In the genomic region with DNA sequence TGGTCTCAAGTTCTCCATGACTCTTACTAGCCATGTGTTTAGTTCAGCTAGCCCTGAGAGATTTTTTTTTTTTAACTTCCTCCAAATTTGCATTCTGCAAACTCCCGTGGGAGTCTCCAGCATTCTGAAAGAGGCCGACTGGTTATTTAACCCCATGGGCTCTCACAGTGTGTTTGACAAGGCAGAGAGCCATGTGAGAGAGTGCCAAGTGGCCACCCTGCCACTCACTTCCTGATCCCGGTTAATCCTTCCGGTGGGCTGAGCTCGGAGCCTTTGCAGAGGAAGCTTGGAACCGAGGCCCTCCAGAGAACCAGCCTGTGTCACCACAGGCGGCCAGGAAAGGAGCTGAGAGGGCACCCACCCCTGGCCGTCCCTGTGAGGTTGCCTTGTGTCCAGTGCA, we compare ENCODE assay signal across 16 mouse cellular contexts. TPM values are rescaled to one million over a fixed set of nuclear protein-coding genes. Genes with fewer than 3 reads are reported as not detected.
DNase-seq lines count a peak whose midpoint lies in the region; ATAC-seq and TF ChIP-seq lines count a peak whose summit lies in the region.
"Had no signal": no experiment of that assay in that cellular context is flagged by ENCODE, and none has a peak within 500 bp of the region (broad histone marks: within the 10 kb centered on the region; RNA-seq: fewer than 3 reads in every experiment).

No protein-coding gene starts in this region.

- no peaks in the 10 kb centered on the region for H3K36me3 ChIP-seq in forebrain, postnatal 0 days (ENCODE audit: insufficient read depth)
- H3K36me3 ChIP-seq in midbrain, embryonic 15.5 days (replicated peaks), result no peaks in the 10 kb centered on the region
- H3K36me3 ChIP-seq: embryonic facial prominence, embryonic 15.5 days; limb, embryonic 13.5 days had no signal

- peak; percentile 93 for DNase-seq in heart, adult 11 months
- DNase-seq in heart, adult 8-10 months (ENCODE audit: low spot score), result no peak
- peak; percentile 10 to 15 for DNase-seq in lung, adult 18-20 months
- DNase-seq in lung, adult 2 months, result no peak
- DNase-seq in forebrain, postnatal 0 days, result no peak
- no peak for DNase-seq in ovary, adult 18-20 months (ENCODE audit: low spot score)
- DNase-seq in layer of hippocampus, adult 11-12 months (ENCODE audit: low spot score), result no peak
- DNase-seq: gastrocnemius, adult 2 months; layer of hippocampus, adult 9-11 months had no signal

- H3K9me3 ChIP-seq in forebrain, postnatal 0 days (ENCODE audit: low read length), result no peaks in the 10 kb centered on the region
- no peaks in the 10 kb centered on the region for H3K9me3 ChIP-seq in midbrain, embryonic 15.5 days
- H3K9me3 ChIP-seq: embryonic facial prominence, embryonic 15.5 days; limb, embryonic 13.5 days had no signal

- H3K27me3 ChIP-seq in forebrain, postnatal 0 days (ENCODE audit: insufficient read depth, low read length), result no peaks in the 10 kb centered on the region
- H3K27me3 ChIP-seq in midbrain, embryonic 15.5 days (replicated peaks), result no peaks in the 10 kb centered on the region

- no peak overlapping the region for H3K4me2 ChIP-seq in forebrain, postnatal 0 days (ENCODE audit: low read depth)
- no peak overlapping the region for H3K4me2 ChIP-seq in midbrain, embryonic 15.5 days
- H3K4me2 ChIP-seq: embryonic facial prominence, embryonic 15.5 days; limb, embryonic 13.5 days had no signal

- no peaks in the 10 kb centered on the region for H3K4me1 ChIP-seq in lung, adult 2 months (ENCODE audit: control insufficient read depth, insufficient read depth, low read length)
- peaks cover 76% of the 10 kb centered on the region for H3K4me1 ChIP-seq in forebrain, postnatal 0 days (ENCODE audit: insufficient read depth)
- peaks cover 92% of the 10 kb centered on the region for H3K4me1 ChIP-seq in midbrain, embryonic 15.5 days

- H3K4me3 ChIP-seq in lung, adult 2 months (replicated peaks; ENCODE audit: extremely low read depth, low read depth, low read length), result no peak overlapping the region
- no peak overlapping the region for H3K4me3 ChIP-seq in forebrain, postnatal 0 days (ENCODE audit: low read depth, low read length)
- H3K4me3 ChIP-seq in midbrain, embryonic 15.5 days, result no peak overlapping the region
- H3K4me3 ChIP-seq: embryonic facial prominence, embryonic 15.5 days; gastrocnemius, adult 2 months; limb, embryonic 13.5 days; myocyte had no signal

- WGBS in lung, adult 2 months, result 12% methylated on average over 8 of the region's 8 CpGs
- 20% methylated on average over 8 of the region's 8 CpGs for WGBS in forebrain, postnatal 0 days
- WGBS in midbrain, embryonic 15.5 days, result 12% methylated on average over 8 of the region's 8 CpGs

- no peak for TF ChIP-seq POLR2A in lung, adult 2 months (IDR thresholded peaks at IDR 0.05; ENCODE audit: borderline replicate concordance, extremely low read depth, low read depth, low read length)

- no peak; the same call in 1 of the 2 replicates for ATAC-seq in forebrain, postnatal 0 days
- no peak for ATAC-seq in midbrain, embryonic 15.5 days (replicated peaks)
- ATAC-seq: intestine, embryonic 16.5 days had no signal

- H3K9ac ChIP-seq in forebrain, postnatal 0 days, result no peak overlapping the region
- no peak overlapping the region for H3K9ac ChIP-seq in midbrain, embryonic 15.5 days
- H3K9ac ChIP-seq: embryonic facial prominence, embryonic 15.5 days; limb, embryonic 13.5 days had no signal

- no peak for TF ChIP-seq CTCF in lung, adult 2 months (IDR thresholded peaks at IDR 0.05; ENCODE audit: insufficient read depth, low read length)
- no peak for TF ChIP-seq CTCF in forebrain, postnatal 0 days (IDR thresholded peaks at IDR 0.05; ENCODE audit: low read depth)

- peak overlapping the region; percentile 55 for H3K27ac ChIP-seq in forebrain, postnatal 0 days (ENCODE audit: low read depth, low read length)
- H3K27ac ChIP-seq in midbrain, embryonic 15.5 days, result peak overlapping the region; percentile 89
- H3K27ac ChIP-seq: embryonic facial prominence, embryonic 15.5 days; gastrocnemius, adult 2 months; limb, embryonic 13.5 days had no signal

RNA-seq across cellular contexts. Expression of a gene that starts 11.1 kb away (rescaled TPM):
- total RNA-seq in heart, adult 8-10 months (2022), result under 1 TPM in 3 of 4 experiments, not detected in 1; 0.06 to 0.12 (median 0.11) TPM
- 0.14 and 0.24 TPM in 2 replicates for polyA plus RNA-seq in lung, adult 2 months (2012; rRNA removed)
- total RNA-seq in forebrain, postnatal 0 days (2014; rRNA removed), result 221 and 302 TPM in 2 replicates
- 105 and 152 TPM in 2 replicates for polyA plus RNA-seq in forebrain, postnatal 0 days (2015; fragmentation: Nextera tagmentation; extraction: Ambion mirVana)
- polyA plus RNA-seq in midbrain, embryonic 15.5 days (2015; fragmentation: Nextera tagmentation; extraction: Ambion mirVana), result 145 and 155 TPM in 2 replicates
- total RNA-seq: adrenal gland, adult 18-20 months had no signal
- polyA plus RNA-seq: heart, postnatal 0 days; intestine, embryonic 16.5 days; myocyte had no signal

Comparison
In these comparisons a context has a peak if more than half of its experiments do, and no peak if none do; other contexts are left out.
1. DNase-seq: peak in heart, adult 11 months (single experiment) and lung, adult 18-20 months (2 of 2); none in heart, adult 8-10 months (single experiment), lung, adult 2 months (single experiment), forebrain, postnatal 0 days (single experiment), ovary, adult 18-20 months (single experiment) and layer of hippocampus, adult 11-12 months (single experiment).
2. RNA of a gene that starts 11.1 kb away (polyA plus RNA-seq): 145 to 155 TPM in midbrain, embryonic 15.5 days and 105 to 152 TPM in forebrain, postnatal 0 days; 0.14 to 0.24 TPM in lung, adult 2 months; every median in the first group is over 10 times any median in the second.